In the genomic region with DNA sequence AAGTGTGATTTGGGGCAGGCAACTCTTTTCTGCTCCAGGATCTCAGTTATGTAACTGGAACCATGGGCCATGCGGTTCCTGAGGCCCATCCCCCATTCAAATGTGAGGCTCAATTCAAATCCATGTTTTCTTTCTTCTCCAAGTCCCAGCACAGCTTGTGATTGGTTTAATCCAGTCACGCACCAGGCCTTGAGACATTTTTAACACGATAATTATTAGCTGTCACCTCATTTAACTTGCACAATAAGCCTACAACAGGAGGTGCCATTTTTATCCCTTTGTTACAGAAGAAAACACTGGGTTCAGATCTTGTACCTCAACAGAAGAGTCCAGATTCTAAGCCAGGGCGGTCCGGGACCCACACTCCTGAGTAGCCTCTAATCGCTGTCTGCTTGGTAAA, we compare ENCODE assay signal across 21 mouse cellular contexts. TPM values are rescaled to one million over a fixed set of nuclear protein-coding genes. Genes with fewer than 3 reads are reported as not detected.
DNase-seq lines count a peak whose midpoint lies in the region; ATAC-seq and TF ChIP-seq lines count a peak whose summit lies in the region.
"Had no signal": no experiment of that assay in that cellular context is flagged by ENCODE, and none has a peak within 500 bp of the region (broad histone marks: within the 10 kb centered on the region; RNA-seq: fewer than 3 reads in every experiment).

No protein-coding gene starts in this region.

- no peak for TF ChIP-seq POLR2A in lung, adult 2 months (IDR thresholded peaks at IDR 0.05; ENCODE audit: borderline replicate concordance, extremely low read depth, low read depth, low read length)

- no peak for TF ChIP-seq CTCF in lung, adult 2 months (IDR thresholded peaks at IDR 0.05; ENCODE audit: insufficient read depth, low read length)

- no peaks in the 10 kb centered on the region for H3K36me3 ChIP-seq in heart, embryonic 15.5 days
- no peaks in the 10 kb centered on the region for H3K36me3 ChIP-seq in embryonic facial prominence, embryonic 14.5 days (ENCODE audit: control insufficient read depth, insufficient read depth, low read length)
- H3K36me3 ChIP-seq: hindbrain, embryonic 12.5 days; limb, embryonic 10.5 days; neural tube, embryonic 15.5 days had no signal

- no peak for ATAC-seq in heart, embryonic 15.5 days (replicated peaks; ENCODE audit: insufficient number of reproducible peaks, insufficient read depth, low FRiP score, low read depth)
- ATAC-seq in embryonic facial prominence, embryonic 14.5 days (ENCODE audit: low read depth): 0 out of 2 replicates have a peak, but pooled peaks have one; percentile 18
- ATAC-seq: liver, postnatal 0 days; midbrain, embryonic 16.5 days had no signal

- H3K27me3 ChIP-seq in heart, embryonic 15.5 days: peaks cover 4% of the 10 kb centered on the region; the same call in 1 of the 2 replicates
- no peaks in the 10 kb centered on the region for H3K27me3 ChIP-seq in embryonic facial prominence, embryonic 14.5 days (replicated peaks; ENCODE audit: control insufficient read depth, insufficient read depth, low read length)

- WGBS in heart, embryonic 15.5 days: 78% methylated on average over 6 of the region's 6 CpGs
- 61% methylated on average over 6 of the region's 6 CpGs for WGBS in lung, adult 2 months
- 74% methylated on average over 6 of the region's 6 CpGs for WGBS in embryonic facial prominence, embryonic 14.5 days

- peaks cover 6% of the 10 kb centered on the region; the same call in 1 of the 2 replicates for H3K4me1 ChIP-seq in heart, embryonic 15.5 days (replicated peaks)
- H3K4me1 ChIP-seq in lung, adult 2 months (ENCODE audit: control insufficient read depth, insufficient read depth, low read length): peaks cover 3% of the 10 kb centered on the region; the same call in 1 of the 2 replicates
- peaks cover 5% of the 10 kb centered on the region; the same call in 1 of the 2 replicates for H3K4me1 ChIP-seq in embryonic facial prominence, embryonic 14.5 days (ENCODE audit: control insufficient read depth, insufficient read depth, low read length)

- no peak overlapping the region for H3K4me2 ChIP-seq in heart, embryonic 15.5 days
- H3K4me2 ChIP-seq in embryonic facial prominence, embryonic 14.5 days (ENCODE audit: low read depth, low read length): no peak overlapping the region
- H3K4me2 ChIP-seq: hindbrain, embryonic 12.5 days; neural tube, embryonic 15.5 days had no signal

- H3K9me3 ChIP-seq in heart, embryonic 15.5 days (replicated peaks): no peaks in the 10 kb centered on the region
- no peaks in the 10 kb centered on the region for H3K9me3 ChIP-seq in embryonic facial prominence, embryonic 14.5 days (ENCODE audit: control insufficient read depth, low read length)
- H3K9me3 ChIP-seq: hindbrain, embryonic 12.5 days; limb, embryonic 10.5 days; neural tube, embryonic 15.5 days had no signal

- H3K4me3 ChIP-seq in heart, embryonic 15.5 days: no peak overlapping the region
- H3K4me3 ChIP-seq in lung, adult 2 months (replicated peaks; ENCODE audit: extremely low read depth, low read depth, low read length): no peak overlapping the region
- H3K4me3 ChIP-seq in embryonic facial prominence, embryonic 14.5 days (ENCODE audit: low read depth, low read length): no peak overlapping the region
- H3K4me3 ChIP-seq: erythroblast, embryonic 14.5 days; hindbrain, embryonic 12.5 days; left cerebral cortex, adult 2 months; limb, embryonic 10.5 days; neural tube, embryonic 15.5 days had no signal

- H3K27ac ChIP-seq in heart, embryonic 15.5 days: peak overlapping the region; percentile 16; the same call in 1 of the 2 replicates
- no peak overlapping the region for H3K27ac ChIP-seq in embryonic facial prominence, embryonic 14.5 days (replicated peaks; ENCODE audit: low read depth, low read length)
- H3K27ac ChIP-seq: hindbrain, embryonic 12.5 days; left cerebral cortex, adult 2 months; limb, embryonic 10.5 days; neural tube, embryonic 15.5 days had no signal

- no peak for DNase-seq in heart, adult 9 months (ENCODE audit: low spot score in 2 of 2)
- DNase-seq in lung, postnatal 10 days: peak; percentile 35
- DNase-seq in lung, adult 2 months: no peak
- DNase-seq in embryonic facial prominence, embryonic 14.5 days (ENCODE audit: low spot score): no peak
- DNase-seq in layer of hippocampus, adult 11-12 months (ENCODE audit: low spot score): no peak
- DNase-seq in urinary bladder, adult 18-20 months (ENCODE audit: low spot score in 2 of 2): no peak
- DNase-seq: adrenal gland, adult 2 months; cerebellum, adult 11 months; gastrocnemius, postnatal 10 days; heart, postnatal 10 days; kidney, adult 9 months; liver, postnatal 0 days; right cerebral cortex, postnatal 14 days; spleen, adult 18-20 months had no signal

- H3K9ac ChIP-seq in heart, embryonic 15.5 days: no peak overlapping the region
- H3K9ac ChIP-seq in embryonic facial prominence, embryonic 14.5 days (ENCODE audit: low read depth, low read length): no peak overlapping the region
- H3K9ac ChIP-seq: hindbrain, embryonic 12.5 days; liver, postnatal 0 days; neural tube, embryonic 15.5 days had no signal

RNA-seq across cellular contexts. Expression of a gene that starts 34.4 kb away (rescaled TPM):
- polyA plus RNA-seq in heart, embryonic 15.5 days (2015; fragmentation: Nextera tagmentation; extraction: Ambion mirVana): 2.3 and 2.9 TPM in 2 replicates
- polyA plus RNA-seq in lung, adult 2 months (2012; rRNA removed): 18.6 and 19.7 TPM in 2 replicates
- 8.8 and 9.2 TPM in 2 replicates for polyA plus RNA-seq in embryonic facial prominence, embryonic 14.5 days (2014; fragmentation: Nextera tagmentation; extraction: Ambion mirVana)
- polyA plus RNA-seq: erythroblast, embryonic 14.5 days had no signal

RNA-seq across cellular contexts. Expression of a gene that starts 44.5 kb away (rescaled TPM):
- polyA plus RNA-seq in heart, embryonic 15.5 days (2015; fragmentation: Nextera tagmentation; extraction: Ambion mirVana): 6.8 and 10.4 TPM in 2 replicates
- polyA plus RNA-seq in lung, adult 2 months (2012; rRNA removed): 46.2 and 49.4 TPM in 2 replicates
- polyA plus RNA-seq in embryonic facial prominence, embryonic 14.5 days (2014; fragmentation: Nextera tagmentation; extraction: Ambion mirVana): 20.0 and 27.1 TPM in 2 replicates
- polyA plus RNA-seq: erythroblast, embryonic 14.5 days had no signal
